Mouse (Mus musculus) testis, adult 10 weeks (tissue): Measurements from ENCODE around the gene Aco2. TPM values are rescaled to one million over a fixed set of nuclear protein-coding genes. Genes with fewer than 3 reads are reported as not detected.

Experiments
- polyA plus RNA-seq: library from polyadenylated mRNA; stranded (reverse); fragments of 350-450 nt; fragmentation: Illumina TruSeq; extraction: RNeasy Lipid Tissue Mini Kit (QIAGEN cat#74804); gene quantifications from one replicate; pipeline ENCODE4 v1.2.3, GENCODE M21; 2014; ENCODE audit warnings: low read depth, low replicate concordance

The Aco2 gene
- polyA plus RNA-seq = 26.9 TPM

GRCm38 (mm10) chr15:81872262-81873136, at the start of gene Aco2:
Gene Aco2 (plus strand): TSS chr15:81872309.

GRCm38 (mm10) chr15:81858517-81859329, 13.4 kb upstream of the Aco2 start, which contains the start of gene Tob2:
Gene Tob2 (minus strand): TSS chr15:81858796.

GRCm38 (mm10) chr15:81871604-81872261, 376 bp upstream of the Aco2 start, which contains the start of gene Phf5a:
Gene Phf5a (minus strand): TSS chr15:81871911.

GRCm38 (mm10) chr15:81925760-81926445, 53.8 kb downstream of the Aco2 start, which contains the start of gene Polr3h:
Gene Polr3h (minus strand): TSS chr15:81926240.

GRCm38 (mm10) chr15:81936679-81937078, 64.6 kb downstream of the Aco2 start, which contains the start of gene Csdc2:
Gene Csdc2 (plus strand): TSS chr15:81936759.

GRCm38 (mm10) chr15:81960171-81961077, 88.3 kb downstream of the Aco2 start, which contains the start of gene Pmm1:
Gene Pmm1 (minus strand): TSS chr15:81960930.

Other genes starting within 250 kb of the Aco2 start
- 3.4 TPM for gene L3mbtl2, start 208.4 kb upstream of the Aco2 start, polyA plus RNA-seq
- 0.17 TPM for gene Chadl, start 175.0 kb upstream of the Aco2 start, polyA plus RNA-seq
- gene Zc3h7b, start 127.3 kb upstream of the Aco2 start, polyA plus RNA-seq = 11.5 TPM
- gene Rangap1, start 126.8 kb upstream of the Aco2 start, polyA plus RNA-seq = 24.3 TPM
- gene Tef, start 69.9 kb upstream of the Aco2 start, polyA plus RNA-seq = 21.1 TPM
- 1.9 TPM for gene Tob2, start 13.5 kb upstream of the Aco2 start, polyA plus RNA-seq
- gene Phf5a, start 398 bp upstream of the Aco2 start, polyA plus RNA-seq = 15.5 TPM
- gene Polr3h, start 53.9 kb downstream of the Aco2 start, polyA plus RNA-seq = 1.4 TPM
- 0.45 TPM for gene Csdc2, start 64.5 kb downstream of the Aco2 start, polyA plus RNA-seq
- gene Pmm1, start 88.6 kb downstream of the Aco2 start, polyA plus RNA-seq = 1.5 TPM
- gene 1700029P11Rik, start 108.2 kb downstream of the Aco2 start, polyA plus RNA-seq = 196 TPM
- gene Xrcc6, start 115.5 kb downstream of the Aco2 start, polyA plus RNA-seq = 76.6 TPM
- gene Desi1, start 161.6 kb downstream of the Aco2 start, polyA plus RNA-seq = 250 TPM
- gene Snu13, start 175.3 kb downstream of the Aco2 start, polyA plus RNA-seq = 190 TPM
- 70.4 TPM for gene 4930407I10Rik, start 186.8 kb downstream of the Aco2 start, polyA plus RNA-seq
- gene Mei1, start 197.7 kb downstream of the Aco2 start, polyA plus RNA-seq = 0.69 TPM